1 mouse cellular context compared by ENCODE assay signal in genomic region chr11:5485193-5486011, GRCm38 (mm10).
TF ChIP-seq lines count a peak whose summit lies in the region.

No protein-coding gene starts in this region.

TF ChIP-seq in MEL, 35 proteins besides CTCF, POLR2A, EP300 and RAD21 (continued from another document):
- no peak for TF ChIP-seq MAFK (IDR thresholded peaks at IDR 0.05; ENCODE audit: borderline replicate concordance, low read depth, low read length)
- TF ChIP-seq GATA1 (IDR thresholded peaks at IDR 0.05; ENCODE audit: low read depth, low read length): 0 out of 2 replicates have a peak, but pooled peaks have one; percentile 2
- TF ChIP-seq ZC3H11A (IDR thresholded peaks at IDR 0.05; ENCODE audit: low read depth, low read length): peak; percentile 99
- no peak for TF ChIP-seq E2F4 (IDR thresholded peaks at IDR 0.05; ENCODE audit: borderline replicate concordance, low read depth, low read length)
- TF ChIP-seq CHD2 (IDR thresholded peaks at IDR 0.05; ENCODE audit: low read length): no peak; the same call in 1 of the 2 replicates
- peak; percentile 28; the same call in 1 of the 2 replicates for TF ChIP-seq TCF12 (IDR thresholded peaks at IDR 0.05; ENCODE audit: low read depth, low read length)
- TF ChIP-seq BHLHE40 (IDR thresholded peaks at IDR 0.05; ENCODE audit: borderline replicate concordance, low read depth, low read length): peak; percentile 23; the same call in 1 of the 2 replicates
- peak; percentile 96 for TF ChIP-seq ZNF384 (IDR thresholded peaks at IDR 0.05; ENCODE audit: low read depth, low read length)
- TF ChIP-seq SMC3 (IDR thresholded peaks at IDR 0.05; ENCODE audit: low read depth, low read length): peak; percentile 97
- TF ChIP-seq MAZ (IDR thresholded peaks at IDR 0.05; ENCODE audit: low read depth, low read length): peak; percentile 54; the same call in 1 of the 2 replicates
- peak; percentile 72 for TF ChIP-seq TBP (IDR thresholded peaks at IDR 0.05; ENCODE audit: low read depth, low read length)
- no peak for TF ChIP-seq GABPA (IDR thresholded peaks at IDR 0.05; ENCODE audit: low read depth, low read length)
- no peak; the same call in 1 of the 2 replicates for TF ChIP-seq KAT2A (conservative IDR thresholded peaks at IDR 0.05; ENCODE audit: low read depth, low read length)
- TF ChIP-seq MEF2A (IDR thresholded peaks at IDR 0.05; ENCODE audit: extremely low read depth, insufficient replicate concordance, low read depth, low read length, poor library complexity, severe bottlenecking): no peak
- TF ChIP-seq HCFC1 (IDR thresholded peaks at IDR 0.05; ENCODE audit: low read depth, low read length): peak; percentile 74
- no peak for TF ChIP-seq TAL1 (IDR thresholded peaks at IDR 0.05; ENCODE audit: low read length)
- peak; percentile 61 for TF ChIP-seq MXI1 (IDR thresholded peaks at IDR 0.05; ENCODE audit: low read depth, low read length)
- peak; percentile 60; the same call in 1 of the 2 replicates for TF ChIP-seq MYC (IDR thresholded peaks at IDR 0.05; ENCODE audit: low read depth, low read length)
- no peak for TF ChIP-seq CHD1 (IDR thresholded peaks at IDR 0.05; ENCODE audit: low read depth, low read length)
